Mouse (Mus musculus) retina, postnatal 7 days (tissue): Measurements from ENCODE around the gene Pard6b.
"Not testable (repeated sequence)": the region's sequence is repeated elsewhere in the genome, so short reads cannot be mapped to it uniquely, and the experiment has no call there.

Experiments used
- DNase-seq: peaks from one replicate; pipeline ENCODE4 v3.0.0-alpha.2; 2012; ENCODE audit warnings: low read depth, low spot score

Gene Pard6b

GRCm38 (mm10) chr2:168100008-168100407 is 19.2 kb downstream of the Pard6b start:
- DNase-seq, result no peak

- no peak for DNase-seq
Observed at GRCm38 (mm10) chr2:168101805-168102204, 21.0 kb downstream of the Pard6b start.

DNA sequence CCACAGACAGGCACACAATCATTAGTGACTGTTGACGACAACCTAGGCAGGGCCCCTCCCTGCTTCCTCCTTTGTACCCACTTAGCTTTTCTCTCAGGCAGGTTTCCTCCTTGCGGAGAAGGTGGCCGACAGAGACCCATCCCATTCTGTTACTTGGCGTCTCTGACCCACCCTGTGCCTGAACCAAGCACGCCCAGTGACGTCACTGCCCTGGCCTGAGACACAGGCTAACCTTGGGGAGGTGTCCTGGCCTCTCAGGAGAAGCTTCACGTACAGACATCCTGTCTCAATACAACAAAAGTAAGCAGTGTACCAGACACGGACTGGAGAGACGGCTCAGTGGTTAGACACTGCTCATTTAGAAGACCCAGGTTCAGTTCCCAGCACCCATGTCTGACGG is 22.5 kb downstream of the Pard6b start:
- DNase-seq, result no peak

DNA sequence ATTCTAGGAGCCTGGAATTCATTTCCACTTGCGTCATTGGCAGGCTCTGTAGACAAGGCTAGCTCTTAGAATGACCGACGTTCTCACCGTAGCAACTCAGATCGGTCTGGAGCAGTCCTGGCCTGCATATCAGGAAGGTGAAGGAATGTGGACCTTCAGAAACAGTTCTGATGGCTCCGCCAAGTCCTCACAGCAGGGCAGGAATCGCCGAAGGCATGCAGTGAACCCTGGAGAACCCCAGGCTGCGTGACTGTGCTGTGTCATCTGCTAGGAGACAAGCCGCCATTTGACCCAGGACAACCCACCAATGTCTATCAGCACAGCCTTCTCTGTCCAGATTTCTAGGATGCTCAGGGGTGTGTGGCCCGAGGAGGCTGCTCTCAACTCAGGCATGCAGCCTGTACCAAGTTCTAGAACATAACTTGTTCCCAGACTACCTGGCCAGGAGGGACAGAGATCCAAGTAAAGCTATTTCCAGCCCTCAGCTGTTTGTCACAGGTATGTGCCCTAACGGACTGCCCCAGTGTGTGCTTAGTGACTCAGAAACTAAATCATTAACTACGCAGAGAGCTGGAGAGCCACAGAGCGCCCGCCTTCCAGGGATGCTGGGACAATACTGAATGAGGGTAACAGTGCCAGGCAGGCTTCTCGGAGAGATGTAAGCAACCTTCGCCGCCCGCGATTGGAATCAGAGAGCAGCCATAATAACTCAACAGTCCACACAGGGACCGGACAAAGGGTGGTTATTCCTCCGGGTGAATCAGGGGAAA is 23.8 kb downstream of the Pard6b start:
- DNase-seq, result no peak

GRCm38 (mm10) chr2:168105271-168105670 is 24.5 kb downstream of the Pard6b start:
- no peak for DNase-seq

GRCm38 (mm10) chr2:168106701-168107178 is 25.9 kb downstream of the Pard6b start:
- no peak for DNase-seq

- no peak for DNase-seq
Observed at GRCm38 (mm10) chr2:168107356-168107755, 26.6 kb downstream of the Pard6b start.

DNA sequence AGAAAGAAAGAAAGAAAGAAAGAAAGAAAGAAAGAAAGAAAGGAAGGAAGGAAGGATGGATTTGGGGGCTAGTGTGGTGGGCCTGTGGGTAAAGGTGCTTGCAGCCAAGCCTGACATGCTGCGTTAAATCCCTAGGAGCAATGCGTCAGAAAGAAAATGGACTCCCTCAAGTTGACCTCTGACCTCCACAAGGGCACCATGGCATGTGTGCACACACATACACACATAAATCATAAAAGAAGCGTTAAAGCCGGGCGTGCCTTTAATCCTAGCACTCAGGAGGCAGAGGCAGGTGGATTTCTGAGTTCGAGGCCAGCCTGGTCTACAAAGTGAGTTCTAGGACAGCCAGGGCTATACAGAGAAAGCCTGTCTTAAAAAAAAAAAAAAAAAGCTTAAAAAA is 27.1 kb downstream of the Pard6b start:
- not testable (repeated sequence) for DNase-seq

- DNase-seq, result peak; percentile 58
Observed at GRCm38 (mm10) chr2:168111902-168112301, 31.1 kb downstream of the Pard6b start.

- DNase-seq, result no peak
Observed at GRCm38 (mm10) chr2:168113263-168113662, 32.5 kb downstream of the Pard6b start.

DNA sequence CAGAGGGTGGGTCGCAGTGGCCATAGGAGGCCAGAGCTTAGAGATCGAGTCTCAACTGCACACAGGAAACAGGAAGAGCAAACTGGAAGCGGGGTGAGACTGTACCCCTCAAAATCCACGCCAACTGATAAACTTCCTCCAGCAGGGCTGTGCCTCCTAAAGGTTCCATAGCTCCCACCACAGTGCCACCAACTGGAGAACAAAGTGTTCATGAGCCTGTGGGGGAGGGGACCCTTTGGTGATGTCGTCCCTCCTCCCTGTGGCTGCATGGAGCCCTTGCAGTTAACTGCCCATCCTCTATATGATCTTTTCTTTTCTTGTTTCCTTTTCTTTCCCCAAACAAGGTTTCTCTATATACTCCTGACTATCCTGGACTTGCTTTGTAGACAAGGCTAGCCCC is 32.9 kb downstream of the Pard6b start:
- DNase-seq, result no peak

DNA sequence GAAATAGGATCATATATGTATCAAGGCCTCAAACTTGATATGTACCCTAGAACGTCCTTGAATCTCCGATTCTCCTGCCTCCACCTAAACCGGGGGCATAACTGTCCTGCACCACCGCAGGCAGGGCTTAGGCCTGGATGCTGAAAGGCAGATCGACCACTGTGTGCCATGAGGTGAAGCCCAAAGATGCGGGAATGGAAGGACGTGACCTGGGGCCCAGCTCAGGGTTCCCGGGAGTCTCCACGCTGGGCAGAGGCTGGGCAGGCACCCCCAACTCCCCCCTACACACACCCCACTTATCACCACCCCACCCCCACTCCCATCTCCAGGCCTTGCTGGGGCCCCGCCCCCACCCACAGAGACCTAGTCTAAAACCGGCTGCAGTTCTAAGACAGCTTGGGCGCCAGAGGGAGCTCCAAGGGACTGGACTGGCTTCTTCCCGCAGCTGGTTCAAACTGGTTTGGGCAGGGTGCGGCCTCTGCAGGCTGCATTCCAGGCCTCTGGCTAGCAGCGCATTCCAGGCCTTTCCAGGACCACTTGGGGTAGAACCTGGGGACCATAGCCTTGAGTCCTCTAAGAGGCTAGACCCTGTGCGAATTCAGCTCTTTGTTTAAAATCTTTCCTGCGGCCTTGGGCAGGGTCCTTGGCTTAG is 34.0 kb downstream of the Pard6b start:
- DNase-seq, result peak; percentile 55

DNA sequence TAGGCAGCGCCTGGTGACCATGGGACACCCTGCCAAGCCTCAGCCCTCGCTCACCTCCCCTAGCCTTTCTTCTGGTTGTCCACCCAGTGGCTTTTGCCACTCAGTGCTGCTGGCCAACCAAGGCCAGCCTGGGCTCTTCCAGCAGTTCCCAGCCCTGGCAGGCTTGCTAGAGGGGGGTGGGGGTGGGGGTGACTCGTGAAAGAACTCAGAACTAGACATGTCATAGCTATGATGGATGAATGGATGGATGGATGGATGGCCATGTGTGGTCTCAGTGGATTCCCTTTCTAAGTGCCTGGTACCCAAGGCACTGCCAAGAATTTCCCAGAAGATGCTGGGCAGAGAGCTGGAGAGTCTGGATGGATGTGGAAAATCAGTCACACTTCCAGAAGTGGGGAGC is 35.0 kb downstream of the Pard6b start:
- no peak for DNase-seq

DNA sequence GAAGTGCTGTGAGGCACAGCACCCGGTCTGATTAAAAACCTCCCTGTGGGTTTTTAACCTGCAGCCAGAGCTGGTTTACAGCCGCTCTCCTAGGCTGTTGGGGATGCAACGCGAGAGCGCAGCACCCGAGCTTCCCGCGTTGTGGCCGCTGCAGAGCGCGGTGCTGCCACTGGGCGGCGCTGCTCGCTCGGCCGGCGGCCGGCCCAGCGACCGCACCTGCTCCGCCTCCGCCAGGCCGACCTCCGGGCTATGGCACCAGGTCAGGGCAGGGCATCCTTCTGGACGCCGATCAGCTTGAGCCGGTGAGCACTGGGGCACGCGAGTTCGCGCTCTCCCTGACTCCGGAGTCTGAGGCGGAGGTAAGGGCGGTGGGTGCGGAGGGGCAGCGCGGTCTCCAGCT is 36.3 kb downstream of the Pard6b start:
- DNase-seq, result peak; percentile 44

GRCm38 (mm10) chr2:168117553-168117952 is 36.7 kb downstream of the Pard6b start:
- no peak for DNase-seq

DNA sequence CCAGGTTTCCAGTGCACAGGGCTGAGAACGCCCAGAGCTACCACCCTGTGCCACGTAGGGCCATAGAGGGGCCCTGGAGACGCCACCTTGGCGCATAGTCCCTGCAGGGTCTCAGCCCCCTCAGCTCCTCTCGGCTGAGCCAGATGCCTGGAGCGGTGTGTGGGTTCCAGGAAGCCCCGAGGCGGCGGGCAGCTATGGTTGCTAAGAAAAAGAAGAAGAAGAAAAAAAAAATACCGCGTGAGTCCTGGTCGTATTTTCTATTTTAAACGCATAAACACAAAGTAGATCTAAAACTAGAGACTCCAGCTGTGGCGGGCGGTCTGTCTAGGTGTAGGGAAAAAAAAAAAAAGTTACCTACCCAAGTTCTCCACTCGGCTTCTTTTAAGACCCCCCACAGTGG is 37.2 kb downstream of the Pard6b start:
- DNase-seq, result no peak

GRCm38 (mm10) chr2:168118456-168118855 is 37.7 kb downstream of the Pard6b start:
- DNase-seq, result no peak

DNA sequence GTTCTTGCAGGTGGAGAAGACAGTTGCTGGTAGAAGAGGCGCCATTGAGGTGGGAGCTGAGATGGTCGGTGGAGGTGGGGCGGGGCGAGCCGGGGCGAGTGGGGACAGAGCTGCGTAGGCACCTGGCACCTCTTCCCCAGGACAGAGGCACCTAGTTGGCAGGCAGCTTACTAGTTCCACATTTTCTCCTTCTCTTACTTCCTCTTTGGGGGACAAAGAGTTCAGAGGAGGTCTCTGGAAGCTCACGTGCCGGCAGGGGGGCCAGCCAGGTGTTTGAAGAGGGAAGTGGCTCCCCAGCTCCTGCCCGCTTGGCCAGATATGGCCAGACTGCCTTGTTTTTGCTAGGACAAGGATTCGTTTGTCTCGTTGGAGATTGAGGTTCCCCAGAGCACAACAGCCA is 38.3 kb downstream of the Pard6b start:
- DNase-seq, result no peak

DNA sequence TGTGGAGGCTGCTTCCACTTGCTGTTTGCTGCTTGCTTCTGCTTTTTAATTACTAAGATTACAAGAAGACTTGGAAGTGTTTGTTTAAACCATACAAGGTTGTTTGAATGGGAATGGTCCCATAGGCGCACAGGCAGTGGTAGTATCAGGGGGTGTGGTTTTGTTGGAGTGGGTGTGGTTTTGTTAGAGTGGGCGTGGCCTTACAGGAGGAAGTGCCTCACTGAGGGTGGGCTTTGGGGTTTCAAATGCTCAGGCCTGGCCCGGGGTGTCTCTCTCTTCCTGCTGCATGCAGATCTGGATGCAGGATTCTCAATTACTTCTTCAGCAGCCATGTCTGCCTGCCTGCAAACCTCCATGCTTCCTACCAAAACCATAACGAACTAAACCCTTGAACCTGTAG is 40.1 kb downstream of the Pard6b start:
- no peak for DNase-seq

DNA sequence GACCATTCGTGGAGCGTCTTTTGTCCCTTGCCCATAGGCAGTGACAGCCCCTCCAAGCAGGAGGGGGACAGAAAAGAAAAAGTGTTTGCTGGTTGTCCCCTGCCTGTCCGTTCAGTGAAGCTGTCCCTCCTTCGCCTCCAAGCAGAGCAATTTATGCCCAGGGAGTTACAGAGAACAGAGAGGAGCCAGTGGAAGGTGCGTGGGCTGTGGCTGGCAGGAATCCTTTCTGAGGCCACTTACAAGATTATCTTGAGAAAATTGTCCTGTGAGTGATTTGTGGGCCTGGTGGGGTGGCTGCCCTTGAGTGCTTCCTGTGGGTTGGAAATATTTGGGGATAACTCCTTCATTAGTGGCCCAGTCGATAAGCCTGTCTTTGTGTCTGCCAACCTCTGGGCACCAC is 42.8 kb downstream of the Pard6b start:
- no peak for DNase-seq

GRCm38 (mm10) chr2:168125288-168126089 is 44.7 kb downstream of the Pard6b start:
- no peak for DNase-seq

GRCm38 (mm10) chr2:168127767-168128166 is 47.0 kb downstream of the Pard6b start:
- DNase-seq, result no peak
